Mouse (Mus musculus): ENCODE results near the gene Pam.

Gene Pam

DNA sequence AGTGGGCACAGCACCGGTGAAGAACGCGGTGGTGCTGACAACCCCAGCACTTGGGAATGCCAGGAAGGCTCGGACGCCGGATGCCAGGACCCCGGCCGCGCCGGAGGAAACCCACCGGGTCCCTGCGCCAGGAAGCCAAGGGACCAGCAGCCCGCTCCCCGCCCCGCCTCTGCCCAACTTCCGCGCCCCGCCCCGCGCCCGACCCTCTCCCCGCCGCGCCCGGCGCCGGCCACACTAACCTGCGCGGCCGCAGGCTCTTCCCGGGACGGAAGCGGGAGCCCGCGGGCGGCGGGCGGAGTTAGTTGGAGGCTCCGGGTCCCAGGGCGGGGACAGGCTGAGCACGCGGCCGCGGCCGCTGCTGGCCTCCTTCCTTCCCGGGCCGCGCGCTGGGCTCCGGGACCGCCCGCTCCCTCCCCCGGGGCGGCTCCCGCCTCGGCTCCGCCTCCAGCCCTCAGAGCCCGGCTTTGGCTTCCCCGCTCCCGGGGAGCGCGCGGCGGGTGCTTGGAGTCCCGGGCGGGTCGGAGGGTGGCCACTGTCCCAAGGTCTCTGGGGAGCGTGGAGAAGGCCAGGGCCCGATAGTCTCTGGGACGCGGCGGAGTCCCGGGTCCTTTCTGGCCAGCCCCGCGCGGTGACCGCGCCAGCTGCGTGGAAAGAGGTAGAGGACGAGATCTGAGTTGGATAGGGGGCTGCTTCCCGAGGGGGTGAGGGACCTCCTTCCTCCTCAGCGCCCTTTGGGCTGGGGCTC is at the start of gene Pam:
Pam (minus strand) TSS at position 401 of the 745 bp plus-strand sequence.
- ChIA-PET CTCF (interaction anchor here in 2 of 4 experiments (0.6 to 1.5 kb wide), 5 partner anchors 23 to 1408 kb away, joined by 3 to 7 read pairs (median 5); no protein-coding TSS in a partner anchor), POLR2A (interaction anchor here in 3 of 4 experiments (0.6 to 1.6 kb wide), 4 partner anchors 9 to 97 kb away, joined by 4 to 12 read pairs (median 6); no protein-coding TSS in a partner anchor)

DNA sequence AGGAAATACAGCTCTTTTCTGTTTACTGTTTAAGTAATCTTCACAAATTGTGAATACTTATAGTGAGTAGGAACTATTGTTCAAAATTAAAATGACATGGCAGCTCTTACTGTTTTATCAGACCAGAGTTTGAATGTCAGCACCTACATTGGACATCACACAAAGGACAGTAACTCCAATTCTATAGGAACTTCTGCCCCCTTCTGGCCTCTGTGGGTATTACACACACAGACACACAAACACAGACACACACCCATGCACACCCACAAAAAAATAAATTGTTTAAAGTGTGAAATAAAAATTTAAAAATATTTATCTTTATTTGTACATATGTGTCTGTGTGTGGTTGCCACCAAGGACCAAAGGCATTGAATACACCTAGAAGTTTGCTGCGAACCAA is 49.4 kb upstream of the Pam start:
- ChIA-PET CTCF (interaction anchor here in 2 of 4 experiments (0.6 kb wide), 5 partner anchors 25 to 538 kb away, joined by 3 to 4 read pairs (median 3); no protein-coding TSS in a partner anchor), POLR2A (interaction anchor here in 1 of 4 experiments (0.7 kb wide), 1 partner anchor 58 kb away, joined by 3 read pairs; no protein-coding TSS in a partner anchor)

DNA sequence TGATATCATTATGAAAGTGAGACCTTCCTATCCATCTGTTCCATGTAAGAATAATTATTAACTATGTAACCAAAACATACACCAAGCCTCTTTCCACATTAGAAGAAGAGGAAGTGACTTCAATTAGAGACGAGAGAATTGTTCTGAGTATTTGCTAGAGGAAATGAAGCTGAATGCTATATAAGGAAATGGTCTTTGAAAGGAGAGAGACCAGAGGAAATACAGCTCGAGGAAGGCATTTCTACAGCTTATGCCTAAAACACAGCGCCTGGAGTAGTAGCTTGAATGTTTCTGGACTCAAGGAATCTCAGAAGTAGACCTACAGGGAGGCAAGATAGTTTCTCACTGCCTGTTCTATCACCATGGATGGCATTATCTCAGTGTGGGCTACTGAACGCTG is 35.8 kb upstream of the Pam start:
- ChIA-PET CTCF (no interaction called here), POLR2A (no interaction called here)

DNA sequence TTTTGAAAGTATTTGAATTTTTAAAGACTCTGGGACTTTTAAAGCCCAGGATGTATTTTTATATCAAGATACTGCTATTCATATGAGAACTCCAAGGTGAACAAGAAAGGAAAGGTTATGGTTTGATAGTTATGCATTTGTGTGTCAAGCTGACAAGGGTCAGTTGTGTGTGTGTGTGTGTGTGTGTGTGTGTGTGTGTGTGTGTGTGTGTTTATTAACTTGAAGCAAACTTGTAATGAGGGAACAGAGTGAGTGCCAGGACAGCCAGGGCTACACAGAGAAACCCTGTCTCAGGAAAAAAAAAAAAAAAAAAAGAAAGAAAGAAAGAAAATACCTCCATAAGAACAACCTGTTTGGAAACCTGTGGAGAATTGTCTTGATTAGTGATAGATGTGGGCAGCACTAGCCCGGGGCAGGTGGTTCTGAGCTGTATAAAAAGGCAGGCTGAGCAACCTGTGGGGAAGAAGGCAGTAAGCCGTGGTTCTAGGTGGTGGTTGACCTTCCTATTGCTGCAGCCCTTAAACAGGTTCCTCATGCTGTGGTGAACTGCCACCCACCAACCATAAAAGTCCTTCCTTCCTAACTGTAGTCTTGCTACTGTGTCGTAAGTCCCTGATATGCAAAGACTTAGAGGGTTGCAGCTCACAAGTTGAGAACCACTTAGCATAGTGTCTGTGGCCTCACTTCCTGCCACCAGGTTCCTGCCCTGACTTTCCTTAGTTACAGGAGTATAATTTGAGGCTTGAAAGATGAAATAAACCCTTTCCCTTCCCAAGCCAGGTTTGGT is 34.3 kb upstream of the Pam start:
- POLR2A ChIA-PET = interaction anchor here in 1 of 4 experiments (0.7 kb wide), 1 partner anchor 14 kb away, joined by 3 read pairs; no protein-coding TSS in a partner anchor
- CTCF ChIA-PET = no interaction called here

DNA sequence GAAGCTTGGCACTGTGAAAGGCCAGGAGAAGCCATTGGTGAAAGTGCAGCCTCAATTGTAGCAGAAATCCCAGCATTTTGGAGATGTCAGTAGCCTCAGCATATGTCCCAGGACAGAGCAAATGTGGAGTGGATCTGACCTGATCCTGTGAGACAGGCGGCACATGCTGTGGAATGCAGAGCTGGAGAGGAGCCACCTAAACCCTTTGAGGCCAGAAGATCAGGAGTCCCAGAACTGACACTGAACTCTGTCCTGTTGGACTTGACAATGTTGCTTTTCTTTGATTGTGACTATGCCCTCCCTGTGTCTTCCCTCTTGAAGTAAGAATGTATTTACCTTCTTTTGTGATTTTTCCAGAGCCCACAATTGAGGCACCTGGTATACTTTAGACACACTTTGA is 33.7 kb upstream of the Pam start:
- CTCF ChIA-PET = no interaction called here
- POLR2A ChIA-PET = no interaction called here

- POLR2A ChIA-PET = interaction anchor here in 1 of 4 experiments (0.6 kb wide), 1 partner anchor 322 kb away, joined by 3 read pairs; no protein-coding TSS in a partner anchor
- CTCF ChIA-PET = no interaction called here
Measured at GRCm38 (mm10) chr1:98128338-98129096, 33.1 kb upstream of the Pam start.

GRCm38 (mm10) chr1:98126268-98126667 is 30.8 kb upstream of the Pam start:
- ChIA-PET CTCF (interaction anchor here in 1 of 4 experiments (0.6 kb wide), 1 partner anchor 1565 kb away, joined by 3 read pairs; no protein-coding TSS in a partner anchor), POLR2A (no interaction called here)

- POLR2A ChIA-PET = no interaction called here
- CTCF ChIA-PET = no interaction called here
Measured at GRCm38 (mm10) chr1:98124727-98125126, 29.3 kb upstream of the Pam start.

DNA sequence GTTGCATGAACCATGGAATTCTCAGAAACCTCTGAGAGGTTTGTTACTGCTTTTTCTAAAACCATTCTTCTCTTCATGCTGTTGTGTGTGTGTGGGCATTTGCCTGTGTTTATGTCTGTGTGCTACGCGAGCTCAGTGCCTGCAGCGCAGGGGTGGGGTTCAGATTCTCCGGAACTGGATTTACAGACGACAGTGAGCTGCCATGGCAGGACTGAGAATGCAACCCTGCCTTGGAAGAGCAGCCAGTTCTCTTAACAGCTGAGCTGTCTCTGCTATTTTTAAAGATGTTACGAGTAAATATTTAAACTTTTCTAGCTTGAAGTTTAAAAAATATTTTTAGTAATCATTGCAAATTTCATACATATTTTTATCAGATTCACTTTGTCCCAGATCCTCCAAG is 24.1 kb upstream of the Pam start:
- POLR2A ChIA-PET = interaction anchor here in 1 of 4 experiments (0.6 kb wide), 1 partner anchor 13 kb away, joined by 3 read pairs; no protein-coding TSS in a partner anchor
- CTCF ChIA-PET = interaction anchor here in 1 of 4 experiments (0.7 kb wide), 1 partner anchor 26 kb away, joined by 3 read pairs; no protein-coding TSS in a partner anchor

- CTCF ChIA-PET = no interaction called here
- POLR2A ChIA-PET = interaction anchor here in 1 of 4 experiments (1.3 kb wide), 1 partner anchor 10 kb away, joined by 3 read pairs; no protein-coding TSS in a partner anchor
Measured at GRCm38 (mm10) chr1:98107599-98107998, 12.2 kb upstream of the Pam start.

- ChIA-PET CTCF (interaction anchor here in 1 of 4 experiments (1.1 kb wide), 1 partner anchor 28 kb away, joined by 4 read pairs; no protein-coding TSS in a partner anchor), POLR2A (no interaction called here)
Measured at GRCm38 (mm10) chr1:98099441-98099840, 4.0 kb upstream of the Pam start.

DNA sequence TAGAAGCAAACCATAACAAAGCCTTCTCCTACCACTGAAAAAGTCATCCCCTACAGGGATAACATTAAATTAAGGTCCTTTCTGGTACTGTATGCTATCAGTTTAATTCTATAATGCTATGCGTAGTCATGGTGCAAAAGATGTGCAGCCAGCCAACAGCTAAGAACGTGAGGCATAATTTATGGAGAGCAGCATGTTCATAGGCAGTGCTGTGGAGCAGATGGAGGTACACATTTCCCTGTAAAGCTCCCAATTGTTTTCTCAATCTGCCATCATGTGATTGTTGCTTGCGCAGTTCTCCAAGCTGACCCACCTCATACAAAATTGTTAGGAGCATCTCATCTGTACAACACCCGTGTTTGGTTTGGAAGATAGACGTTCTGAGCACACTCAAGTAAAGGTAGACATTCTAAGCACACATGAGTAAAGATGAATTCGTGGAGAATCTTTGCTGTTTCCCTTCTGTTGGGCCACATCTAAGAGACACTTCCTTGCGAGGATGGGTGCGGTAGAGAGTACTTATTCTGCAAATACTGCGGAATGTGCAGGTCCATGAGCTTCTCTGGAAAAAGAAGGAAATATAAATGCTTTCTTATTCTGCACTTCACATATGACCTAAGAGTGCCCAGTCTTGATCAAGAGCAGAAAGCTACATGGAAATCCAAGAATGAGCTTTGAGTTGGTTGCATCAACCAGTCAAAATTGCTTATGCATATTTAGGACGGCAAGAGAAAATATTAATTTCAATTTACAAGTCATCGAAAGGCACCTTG is 2.7 kb upstream of the Pam start:
- CTCF ChIA-PET = interaction anchor here in 1 of 4 experiments (1.1 kb wide), 1 partner anchor 26 kb away, joined by 4 read pairs; no protein-coding TSS in a partner anchor
- POLR2A ChIA-PET = interaction anchor here in 1 of 4 experiments (0.7 to 1.4 kb wide), 3 partner anchors 9 to 523 kb away, joined by 3 to 4 read pairs (median 3); no protein-coding TSS in a partner anchor

DNA sequence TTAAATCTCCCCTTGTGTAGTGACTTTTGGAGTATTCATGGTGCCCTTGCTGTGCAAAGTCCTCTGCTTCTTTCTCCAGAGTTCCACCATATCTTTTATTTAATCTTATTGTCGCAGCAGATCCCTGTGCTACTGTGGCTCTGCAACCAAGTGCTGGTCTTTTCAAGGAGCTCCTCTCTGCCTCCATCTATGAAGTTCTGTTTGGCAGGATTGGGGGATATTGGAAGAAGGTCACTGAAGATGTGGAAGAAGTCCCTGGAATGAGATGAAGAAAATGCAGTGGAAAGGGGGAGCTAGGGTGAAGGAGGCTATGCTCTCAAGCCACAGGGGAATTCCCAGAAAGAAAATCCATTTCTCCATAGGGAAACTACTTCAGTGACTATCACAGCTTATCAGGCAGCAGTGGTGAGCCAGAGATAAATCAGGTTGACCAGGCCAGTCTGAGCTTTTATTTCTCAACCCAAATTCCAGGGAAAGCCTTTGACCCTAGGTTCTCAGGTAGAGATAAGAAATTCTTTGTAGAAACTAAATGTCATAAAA is 1.0 kb upstream of the Pam start:
- CTCF ChIA-PET = interaction anchor here in 2 of 4 experiments (0.6 to 1.5 kb wide), 4 partner anchors 24 to 1407 kb away, joined by 3 to 7 read pairs (median 7); no protein-coding TSS in a partner anchor
- POLR2A ChIA-PET = interaction anchor here in 3 of 4 experiments (0.6 to 1.6 kb wide), 3 partner anchors 10 to 98 kb away, joined by 4 to 12 read pairs (median 6); no protein-coding TSS in a partner anchor

DNA sequence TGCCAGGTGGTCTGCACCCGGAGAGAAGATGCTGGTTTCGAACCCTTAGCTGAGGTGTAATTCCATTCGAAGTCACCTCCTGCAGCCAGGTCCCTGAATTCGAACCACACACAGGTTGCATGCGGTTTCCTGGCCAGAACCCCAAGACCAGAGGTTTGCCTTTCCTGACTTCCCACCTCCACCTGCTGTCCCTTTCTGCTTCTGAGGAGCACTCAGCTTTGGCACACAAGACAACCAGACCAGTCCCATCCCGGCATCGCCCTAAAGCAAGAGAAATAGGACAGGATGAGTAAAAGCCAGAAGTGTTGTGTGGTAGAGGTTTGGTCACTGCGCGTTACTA is 515 bp upstream of the Pam start:
- POLR2A ChIA-PET = interaction anchor here in 3 of 4 experiments (0.6 to 1.6 kb wide), 3 partner anchors 10 to 97 kb away, joined by 4 to 12 read pairs (median 6); no protein-coding TSS in a partner anchor
- CTCF ChIA-PET = interaction anchor here in 2 of 4 experiments (0.6 to 1.5 kb wide), 4 partner anchors 24 to 1407 kb away, joined by 3 to 7 read pairs (median 7); no protein-coding TSS in a partner anchor

DNA sequence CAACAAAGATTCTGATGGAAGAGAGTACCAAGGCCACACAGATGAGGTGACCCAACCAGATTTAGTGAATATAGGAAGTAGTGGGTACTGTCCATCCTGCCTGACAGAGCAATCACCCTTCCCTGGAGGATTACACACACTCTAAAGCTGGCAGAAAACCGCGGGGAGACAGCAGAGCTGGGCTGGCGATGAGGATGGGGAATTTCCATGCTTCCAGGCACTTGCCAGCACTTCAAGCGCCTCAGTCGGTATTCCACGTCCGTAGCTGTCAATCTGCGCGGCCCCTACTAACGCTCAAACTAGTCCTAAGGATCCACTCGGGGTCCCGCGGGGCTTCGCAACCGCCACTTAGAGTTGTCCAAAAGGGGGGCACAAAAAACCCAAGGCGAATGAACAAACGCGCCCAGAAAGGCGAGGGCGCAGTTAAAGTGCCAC is 618 bp downstream of the Pam start:
- CTCF ChIA-PET = interaction anchor here in 1 of 4 experiments (1.2 kb wide), 2 partner anchors 23 to 84 kb away, joined by 3 to 5 read pairs; no protein-coding TSS in a partner anchor
- POLR2A ChIA-PET = interaction anchor here in 2 of 4 experiments (1.0 to 1.3 kb wide), 2 partner anchors 8 kb away, joined by 4 to 5 read pairs; no protein-coding TSS in a partner anchor

GRCm38 (mm10) chr1:98089336-98089975 is 6.0 kb downstream of the Pam start:
- ChIA-PET CTCF (no interaction called here), POLR2A (no interaction called here)

- CTCF ChIA-PET = interaction anchor here in 3 of 4 experiments (0.6 to 1.4 kb wide), 10 partner anchors 14 to 1228 kb away, joined by 3 to 5 read pairs (median 3); no protein-coding TSS in a partner anchor
- POLR2A ChIA-PET = interaction anchor here in 3 of 4 experiments (0.5 to 1.3 kb wide), 14 partner anchors 8 to 316 kb away, joined by 3 to 6 read pairs (median 4); partner anchors contain the start of genes Ppip5k2 (in 2 of the 3) and Gin1 (in 1 of the 3)
Measured at GRCm38 (mm10) chr1:98086456-98086855, 9.0 kb downstream of the Pam start.

Measured in embryonic stem cell, embryonic (primary cell).